Mouse (Mus musculus): ENCODE data around the gene Kifc3. TPM values are rescaled to one million over a fixed set of nuclear protein-coding genes. Genes with fewer than 3 reads are reported as not detected.

Gene Kifc3
- total and polyA plus RNA-seq, 3 experiments: 10.6 to 19.1 TPM; not detected in 1

- Histone ChIP-seq H3K9ac (ENCODE audit: control insufficient read depth, low read depth, low read length, poor library complexity, severe bottlenecking) (peak overlapping the region; percentile 67), H3K79me2 (ENCODE audit: control insufficient read depth, insufficient read depth, low read length, poor library complexity) (no peaks in the 10 kb centered on the region; the same call in 1 of the 2 replicates), H3K36me3 (ENCODE audit: control insufficient read depth in 1 of 2, insufficient read depth in 2 of 2, low read length in 2 of 2) (peaks cover 0 to 2% of the 10 kb centered on the region in 2 experiments; a peak in 2 of 4 replicates), H3K4me1 (ENCODE audit: control insufficient read depth in 1 of 2, insufficient read depth in 2 of 2, low read length in 2 of 2) (peaks cover 4 to 14% of the 10 kb centered on the region in 2 experiments), H3K27ac (ENCODE audit: control insufficient read depth, low read depth, low read length) (no peak overlapping the region), H3K4me3 (ENCODE audit: control insufficient read depth in 1 of 2, insufficient read depth in 1 of 2, low read depth in 2 of 2, low read length in 2 of 2) (peak overlapping the region; percentile 78 to 84), H3K9me3 (replicated peaks; ENCODE audit: insufficient read depth, low read length) (no peaks in the 10 kb centered on the region), H3K27me3 (ENCODE audit: control insufficient read depth in 1 of 2, insufficient read depth in 2 of 2, low read length in 2 of 2) (no peaks in the 10 kb centered on the region)
- DNase-seq (ENCODE audit: low read depth, low spot score): peak; percentile 51
- TF ChIP-seq POLR2AphosphoS2 (IDR thresholded peaks at IDR 0.05; ENCODE audit: low read length) (no peak), USF1 (IDR thresholded peaks at IDR 0.05; ENCODE audit: low read depth, low read length) (no peak), POLR2AphosphoS5 (IDR thresholded peaks at IDR 0.05; ENCODE audit: borderline replicate concordance, low read depth, low read length) (no peak), BHLHE40 (IDR thresholded peaks at IDR 0.05; ENCODE audit: borderline replicate concordance, low read depth, low read length) (no peak), KAT2A (conservative IDR thresholded peaks at IDR 0.05; ENCODE audit: low read depth, low read length) (no peak), TCF12 (IDR thresholded peaks at IDR 0.05; ENCODE audit: low read depth, low read length) (no peak), ZNF384 (IDR thresholded peaks at IDR 0.05; ENCODE audit: low read depth, low read length) (no peak), ELF1 (IDR thresholded peaks at IDR 0.05; ENCODE audit: low read depth, low read length) (no peak), MYB (IDR thresholded peaks at IDR 0.05; ENCODE audit: low read depth, low read length) (no peak), SMC3 (IDR thresholded peaks at IDR 0.05; ENCODE audit: low read depth, low read length) (no peak)
Measured at GRCm38 (mm10) chr8:95081650-95082049, 121.0 kb downstream of the Kifc3 start.

- H3K27ac ChIP-seq (ENCODE audit: control insufficient read depth, low read depth, low read length): peak within 1 kb of the TSS; percentile 65
- H3K9me3 ChIP-seq (replicated peaks; ENCODE audit: insufficient read depth, low read length): no peaks in the 10 kb centered on the region
- TF ChIP-seq MEF2A (IDR thresholded peaks at IDR 0.05; ENCODE audit: extremely low read depth, insufficient replicate concordance, low read depth, low read length, poor library complexity, severe bottlenecking) (no peak), ZMIZ1 (IDR thresholded peaks at IDR 0.05; ENCODE audit: low read depth, low read length) (no peak), GABPA (IDR thresholded peaks at IDR 0.05; ENCODE audit: low read depth, low read length) (no peak; the same call in 1 of the 2 replicates), BHLHE40 (IDR thresholded peaks at IDR 0.05; ENCODE audit: borderline replicate concordance, low read depth, low read length) (no peak), POLR2AphosphoS5 (IDR thresholded peaks at IDR 0.05; ENCODE audit: borderline replicate concordance, low read depth, low read length) (0 out of 2 replicates have a peak, but pooled peaks have one; percentile 56), USF1 (IDR thresholded peaks at IDR 0.05; ENCODE audit: low read depth, low read length) (no peak), USF2 (IDR thresholded peaks at IDR 0.05; ENCODE audit: borderline replicate concordance in 1 of 2, insufficient read depth in 1 of 2, low read depth in 1 of 2, low read length in 2 of 2) (no peak), ZC3H11A (IDR thresholded peaks at IDR 0.05; ENCODE audit: low read depth, low read length) (no peak), MAFK (IDR thresholded peaks at IDR 0.05; ENCODE audit: borderline replicate concordance, low read depth, low read length) (no peak), TAL1 (IDR thresholded peaks at IDR 0.05; ENCODE audit: low read length) (no peak), POLR2A (IDR thresholded peaks at IDR 0.05; ENCODE audit: control insufficient read depth in 1 of 2, insufficient read depth in 1 of 2, low read depth in 1 of 2, low read length in 2 of 2, poor library complexity in 1 of 2) (peak; percentile 63 to 86), ZKSCAN1 (IDR thresholded peaks at IDR 0.05; ENCODE audit: low read depth, low read length) (no peak), MYC (IDR thresholded peaks at IDR 0.05; ENCODE audit: low read depth, low read length) (0 out of 2 replicates have a peak, but pooled peaks have one; percentile 51), UBTF (IDR thresholded peaks at IDR 0.05; ENCODE audit: borderline replicate concordance, insufficient read depth, low read depth, low read length) (no peak), NELFE (IDR thresholded peaks at IDR 0.05; ENCODE audit: low read depth, low read length) (peak; percentile 92), NRF1 (IDR thresholded peaks at IDR 0.05; ENCODE audit: insufficient read depth, low read depth, low read length, poor library complexity, severe bottlenecking) (peak; percentile 60; the same call in 1 of the 2 replicates), KAT2A (conservative IDR thresholded peaks at IDR 0.05; ENCODE audit: low read depth, low read length) (peak; percentile 98), E2F4 (IDR thresholded peaks at IDR 0.05; ENCODE audit: borderline replicate concordance, low read depth, low read length) (peak; percentile 83; the same call in 1 of the 2 replicates), GATA1 (IDR thresholded peaks at IDR 0.05; ENCODE audit: low read depth, low read length) (peak; percentile 64), ETS1 (IDR thresholded peaks at IDR 0.05; ENCODE audit: low read depth, low read length) (no peak), MAX (IDR thresholded peaks at IDR 0.05; ENCODE audit: low read length) (no peak; the same call in 1 of the 2 replicates)
Measured at GRCm38 (mm10) chr8:95080381-95081341, 122.0 kb downstream of the Kifc3 start, which contains the start of gene Katnb1. Gene Katnb1, plus strand, starts transcription at chr8:95081186.

More at GRCm38 (mm10) chr8:95080381-95081341, 122.0 kb downstream of the Kifc3 start, which contains the start of gene Katnb1:
- Histone ChIP-seq H3K36me3 (ENCODE audit: control insufficient read depth in 1 of 2, insufficient read depth in 2 of 2, low read length in 2 of 2) (peaks cover 0 to 2% of the 10 kb centered on the region in 2 experiments; a peak in 2 of 4 replicates), H3K79me2 (ENCODE audit: control insufficient read depth, insufficient read depth, low read length, poor library complexity) (no peaks in the 10 kb centered on the region; the same call in 1 of the 2 replicates), H3K4me1 (ENCODE audit: control insufficient read depth in 1 of 2, insufficient read depth in 2 of 2, low read length in 2 of 2) (peaks cover 4 to 14% of the 10 kb centered on the region in 2 experiments), H3K4me3 (ENCODE audit: control insufficient read depth in 1 of 2, insufficient read depth in 1 of 2, low read depth in 2 of 2, low read length in 2 of 2) (peak within 1 kb of the TSS; percentile 80 to 84), H3K9ac (ENCODE audit: control insufficient read depth, low read depth, low read length, poor library complexity, severe bottlenecking) (peak within 1 kb of the TSS; percentile 80), H3K27me3 (ENCODE audit: control insufficient read depth in 1 of 2, insufficient read depth in 2 of 2, low read length in 2 of 2) (no peaks in the 10 kb centered on the region)
- peak; percentile 100 for DNase-seq (ENCODE audit: low read depth, low spot score)

Data from MEL (cell line).